Mouse (Mus musculus): Measurements from ENCODE around the gene Denr.

Gene Denr

GRCm38 (mm10) chr5:123906976-123907630 is at the start of gene Denr:
TSS of gene Denr (plus strand) at chr5:123907175.
- peak; percentile 99 to 100 for DNase-seq (ENCODE audit: low spot score in 2 of 2)

GRCm38 (mm10) chr5:123858798-123859197 is 48.2 kb upstream of the Denr start:
- no peak for DNase-seq (ENCODE audit: low spot score in 2 of 2)

GRCm38 (mm10) chr5:123862374-123863350 is 44.3 kb upstream of the Denr start:
- DNase-seq (ENCODE audit: low spot score in 2 of 2): no peak

GRCm38 (mm10) chr5:123863934-123864333 is 43.0 kb upstream of the Denr start:
- no peak for DNase-seq (ENCODE audit: low spot score in 2 of 2)

- DNase-seq (ENCODE audit: low spot score in 2 of 2): no peak
Measured at GRCm38 (mm10) chr5:123865365-123865764, 41.6 kb upstream of the Denr start, which contains the start of gene Hcar2. TSS of gene Hcar2 (minus strand) at chr5:123865499.

- DNase-seq (ENCODE audit: low spot score in 2 of 2): no peak
Measured at GRCm38 (mm10) chr5:123866457-123866856, 40.5 kb upstream of the Denr start.

GRCm38 (mm10) chr5:123869615-123870014 is 37.4 kb upstream of the Denr start:
- DNase-seq (ENCODE audit: low spot score in 2 of 2): no peak

GRCm38 (mm10) chr5:123874177-123874576 is 32.8 kb upstream of the Denr start:
- no peak for DNase-seq (ENCODE audit: low spot score in 2 of 2)

GRCm38 (mm10) chr5:123878056-123878455 is 28.9 kb upstream of the Denr start:
- DNase-seq (ENCODE audit: low spot score in 2 of 2): no peak

- peak; percentile 47 to 66 for DNase-seq (ENCODE audit: low spot score in 2 of 2)
Measured at GRCm38 (mm10) chr5:123879928-123880327, 27.0 kb upstream of the Denr start, which contains the start of gene Hcar1. TSS of gene Hcar1 (minus strand) at chr5:123880020.

- DNase-seq (ENCODE audit: low spot score in 2 of 2): no peak
Measured at GRCm38 (mm10) chr5:123880778-123881177, 26.2 kb upstream of the Denr start.

- no peak for DNase-seq (ENCODE audit: low spot score in 2 of 2)
Measured at GRCm38 (mm10) chr5:123883891-123884290, 23.1 kb upstream of the Denr start.

- no peak for DNase-seq (ENCODE audit: low spot score in 2 of 2)
Measured at GRCm38 (mm10) chr5:123884332-123884731, 22.6 kb upstream of the Denr start.

- no peak for DNase-seq (ENCODE audit: low spot score in 2 of 2)
Measured at GRCm38 (mm10) chr5:123886365-123886764, 20.6 kb upstream of the Denr start.

GRCm38 (mm10) chr5:123890312-123890711 is 16.7 kb upstream of the Denr start:
- no peak for DNase-seq (ENCODE audit: low spot score in 2 of 2)

GRCm38 (mm10) chr5:123890987-123891386 is 16.0 kb upstream of the Denr start:
- no peak for DNase-seq (ENCODE audit: low spot score in 2 of 2)

- no peak for DNase-seq (ENCODE audit: low spot score in 2 of 2)
Measured at GRCm38 (mm10) chr5:123891669-123892068, 15.3 kb upstream of the Denr start.

GRCm38 (mm10) chr5:123893520-123893919 is 13.5 kb upstream of the Denr start:
- no peak for DNase-seq (ENCODE audit: low spot score in 2 of 2)

GRCm38 (mm10) chr5:123896395-123896794 is 10.6 kb upstream of the Denr start:
- no peak for DNase-seq (ENCODE audit: low spot score in 2 of 2)

- DNase-seq (ENCODE audit: low spot score in 2 of 2): no peak
Measured at GRCm38 (mm10) chr5:123897352-123897751, 9.6 kb upstream of the Denr start.

GRCm38 (mm10) chr5:123904059-123904672 is 2.8 kb upstream of the Denr start:
- DNase-seq (ENCODE audit: low spot score in 2 of 2): no peak

Measured in urinary bladder, postnatal 4 days (tissue).